Mouse (Mus musculus) cortical plate, adult 2 months (tissue): ENCODE measurements around the gene Pla2g4d.

ENCODE experiments used
- CTCF ChIP-seq: fragments of 200-500 bp; IDR thresholded peaks from 2 replicates; pipeline ENCODE4 v1.5.1; 2011; ENCODE audit warnings: mild to moderate bottlenecking, control low read depth, low read length; ENCODE audit not compliant: insufficient read depth; ENCODE audit errors: extremely low read depth
- POLR2A ChIP-seq: fragments of 200-500 bp; IDR thresholded peaks from 2 replicates; pipeline ENCODE4 v1.6.1; 2011; ENCODE audit warnings: mild to moderate bottlenecking, low read length, control low read depth; ENCODE audit not compliant: insufficient read depth; ENCODE audit errors: extremely low read depth

DNA sequence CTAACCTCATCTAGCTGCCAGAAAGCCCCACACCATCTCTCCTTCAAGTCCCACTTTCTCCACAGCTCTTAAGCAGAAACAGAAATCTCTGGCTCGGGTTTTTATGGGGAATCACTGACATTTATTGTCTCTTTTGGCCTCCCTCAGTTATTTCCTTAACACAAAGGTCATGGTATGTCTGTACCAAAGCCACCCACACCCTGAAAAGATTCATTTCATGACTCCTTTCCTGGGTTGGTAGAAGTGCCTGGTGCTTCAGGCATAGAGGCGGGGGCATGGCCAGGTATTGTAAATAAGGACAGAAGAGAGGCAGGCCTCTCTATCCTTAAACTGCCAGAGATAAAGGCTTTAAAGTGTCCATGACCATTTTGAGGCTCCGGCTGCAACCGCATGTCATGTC is 25.5 kb upstream of the Pla2g4d start:
- TF ChIP-seq POLR2A (no peak), CTCF (no peak)
